Mouse (Mus musculus) kidney, postnatal 0 days (tissue): ENCODE results near the gene Zbtb11. TPM values are rescaled to one million over a fixed set of nuclear protein-coding genes. Genes with fewer than 3 reads are reported as not detected.
"Not testable (repeated sequence)": the region's sequence is repeated elsewhere in the genome, so short reads cannot be mapped to it uniquely, and the experiment has no call there.

ENCODE experiments used
- ATAC-seq: fragments of 200-750 bp; cut with Nextera tagmentation; replicated peaks from 2 replicates; pipeline ENCODE4 v1.8.0; 2017; ENCODE audit warnings: low read depth, moderate number of reproducible peaks, moderate TSS enrichment, moderate library complexity; ENCODE audit not compliant: low FRiP score
- DNase-seq: peaks from one replicate; pipeline ENCODE4 v3.0.0-alpha.2; 2016; ENCODE audit warnings: low spot score
- H3K27ac ChIP-seq: fragments of 300-500 bp; sonication (generic); 2 replicates; pipeline ENCODE4 v1.5.1; 2014; ENCODE audit warnings: mild to moderate bottlenecking
- H3K27me3 ChIP-seq: fragments of 300-500 bp; sonication (generic); 2 replicates; pipeline ENCODE4 v1.6.1; 2014; ENCODE audit warnings: low read length, mixed read lengths; ENCODE audit not compliant: insufficient read depth
- H3K36me3 ChIP-seq: fragments of 300-500 bp; sonication (generic); 2 replicates; pipeline ENCODE4 v1.6.1; 2014; ENCODE audit warnings: low read length, mixed read lengths; ENCODE audit not compliant: insufficient read depth
- H3K4me1 ChIP-seq: fragments of 300-500 bp; sonication (generic); replicated peaks from 2 replicates; pipeline ENCODE4 v1.6.1; 2014; ENCODE audit warnings: antibody characterized with exemption, low read length, mixed read lengths; ENCODE audit not compliant: insufficient read depth
- H3K4me2 ChIP-seq: fragments of 300-500 bp; sonication (generic); 2 replicates; pipeline ENCODE4 v1.6.1; 2014; ENCODE audit warnings: mild to moderate bottlenecking, low read length, moderate library complexity, mixed read lengths
- H3K4me3 ChIP-seq: fragments of 300-500 bp; sonication (generic); replicated peaks from 2 replicates; pipeline ENCODE4 v1.5.1; 2014; ENCODE audit warnings: low read depth, low read length
- H3K9ac ChIP-seq: fragments of 300-500 bp; sonication (generic); 2 replicates; pipeline ENCODE4 v1.6.1; 2014; ENCODE audit warnings: low read depth, low read length
- H3K9me3 ChIP-seq: fragments of 300-500 bp; sonication (generic); replicated peaks from 2 replicates; pipeline ENCODE4 v1.6.1; 2016; ENCODE audit warnings: low read length, inconsistent platforms, mixed read lengths
- CTCF ChIP-seq: IDR thresholded peaks from 2 replicates; pipeline ENCODE4 v1.5.1; 2016; ENCODE audit warnings: antibody characterized with exemption, low read depth, mild to moderate bottlenecking, moderate library complexity
- WGBS: fragments of 180-500 bp; shearing (Covaris S2); extraction: QIAGEN DNeasy Blood & Tissue Kit; methylation state at CpG from one replicate; pipeline ENCODE4 v1.1.7; 2014; 5-methylcytosine and 5-hydroxymethylcytosine counted together
- polyA plus RNA-seq: library from polyadenylated mRNA; unstranded; fragments of >200 nt; fragmentation: Nextera tagmentation; extraction: Ambion mirVana; gene quantifications from 2 replicates; pipeline ENCODE4 v1.2.1, GENCODE M21; 2015

The Zbtb11 gene
- polyA plus RNA-seq, 1 experiment from 2014 or later = 12.1 TPM

DNA sequence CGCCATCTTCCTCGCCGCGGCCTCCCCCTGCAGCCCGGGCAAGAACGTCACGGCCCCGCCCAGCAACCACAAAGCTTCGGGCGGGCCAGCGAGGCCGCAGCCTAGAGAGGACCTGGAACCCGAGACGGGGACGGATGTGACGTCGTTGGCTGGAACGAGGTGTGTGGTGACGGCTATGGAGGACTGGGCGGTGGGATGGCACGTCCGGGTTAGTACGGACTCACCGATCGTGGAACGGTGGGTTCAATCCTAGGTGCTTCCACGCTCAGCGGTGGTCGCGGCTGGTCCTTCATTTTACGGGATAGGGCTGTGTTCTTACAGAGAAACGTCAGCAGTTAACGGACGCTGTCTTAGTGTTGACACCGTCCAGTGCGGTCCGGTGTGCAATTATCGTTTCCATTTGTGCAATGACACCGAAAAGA lies 56.0 kb downstream of the Zbtb11 start, which contains the start of gene Pcnp:
Gene Pcnp (minus strand): TSS at position 79 of the 422 bp plus-strand sequence.
- peak; percentile 99 for DNase-seq
- Histone ChIP-seq H3K36me3 (peaks cover 16% of the 10 kb centered on the region), H3K9me3 (no peaks in the 10 kb centered on the region), H3K9ac (peak within 1 kb of the TSS; percentile 96), H3K27ac (peak within 1 kb of the TSS; percentile 94), H3K4me3 (peak within 1 kb of the TSS; percentile 92), H3K4me1 (peaks cover 8% of the 10 kb centered on the region; the same call in 1 of the 2 replicates), H3K27me3 (no peaks in the 10 kb centered on the region), H3K4me2 (peak within 1 kb of the TSS; percentile 81)
- peak; percentile 100 for ATAC-seq
- no peak for TF ChIP-seq CTCF
- WGBS = under 1% methylated on average over 38 of the region's 39 CpGs

DNA sequence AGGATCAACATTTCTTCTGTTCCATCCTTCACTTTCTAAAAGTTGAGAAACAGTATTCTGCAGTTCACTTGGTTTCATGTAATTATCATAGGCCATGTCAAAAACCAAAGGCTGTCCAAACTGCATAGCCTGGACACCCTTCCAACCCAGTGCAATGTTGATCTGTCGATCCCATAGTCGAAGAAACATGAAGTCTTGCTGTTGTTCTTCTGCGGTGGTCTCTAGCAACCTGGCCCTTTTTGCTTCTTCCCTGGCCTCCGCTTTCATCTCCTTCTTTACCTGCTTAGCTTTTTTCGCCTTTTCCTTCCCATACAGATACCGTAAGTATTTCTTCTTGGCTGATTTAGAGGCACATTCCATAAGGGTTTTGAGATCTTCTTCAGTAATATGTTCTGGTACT lies 60.9 kb downstream of the Zbtb11 start:
- Histone ChIP-seq H3K4me2 (no peak overlapping the region), H3K9me3 (no peaks in the 10 kb centered on the region), H3K27ac (no peak overlapping the region), H3K4me1 (no peaks in the 10 kb centered on the region), H3K36me3 (peaks cover 14% of the 10 kb centered on the region), H3K9ac (no peak overlapping the region), H3K4me3 (no peak overlapping the region), H3K27me3 (no peaks in the 10 kb centered on the region)
- no peak for TF ChIP-seq CTCF
- WGBS = 96% methylated on average over 6 of the region's 6 CpGs
- DNase-seq (no peak), ATAC-seq (no peak)

DNA sequence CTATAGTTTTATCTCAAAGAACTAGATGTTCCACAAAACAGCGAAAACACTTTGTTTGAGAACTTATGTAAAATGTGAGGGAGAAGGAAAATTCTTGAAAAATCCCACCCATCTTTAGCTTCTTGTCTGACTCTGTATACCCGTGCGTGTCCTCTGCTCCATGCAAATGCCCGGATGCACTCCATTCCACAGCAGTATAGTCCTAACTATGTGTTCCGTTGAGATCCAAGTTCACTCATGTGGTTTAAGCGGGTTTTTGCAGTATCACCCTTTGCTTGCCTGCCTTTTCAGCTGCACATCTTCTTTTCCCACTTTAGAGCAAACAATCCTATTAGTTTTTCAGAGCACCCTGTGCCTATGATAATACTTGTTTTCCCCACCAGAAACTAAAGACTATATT lies 62.8 kb downstream of the Zbtb11 start:
- peaks cover 14% of the 10 kb centered on the region for H3K36me3 ChIP-seq
- peak overlapping the region; percentile 73 for H3K4me3 ChIP-seq
- ATAC-seq (no peak), DNase-seq (no peak)
- H3K9me3 ChIP-seq = no peaks in the 10 kb centered on the region
- no peaks in the 10 kb centered on the region for H3K4me1 ChIP-seq
- no peak overlapping the region for H3K27ac ChIP-seq
- no peaks in the 10 kb centered on the region for H3K27me3 ChIP-seq
- H3K4me2 ChIP-seq = peak overlapping the region; percentile 63
- 52% methylated on average over 6 of the region's 6 CpGs for WGBS
- TF ChIP-seq CTCF = no peak
- peak overlapping the region; percentile 90; the same call in 1 of the 2 replicates for H3K9ac ChIP-seq

DNA sequence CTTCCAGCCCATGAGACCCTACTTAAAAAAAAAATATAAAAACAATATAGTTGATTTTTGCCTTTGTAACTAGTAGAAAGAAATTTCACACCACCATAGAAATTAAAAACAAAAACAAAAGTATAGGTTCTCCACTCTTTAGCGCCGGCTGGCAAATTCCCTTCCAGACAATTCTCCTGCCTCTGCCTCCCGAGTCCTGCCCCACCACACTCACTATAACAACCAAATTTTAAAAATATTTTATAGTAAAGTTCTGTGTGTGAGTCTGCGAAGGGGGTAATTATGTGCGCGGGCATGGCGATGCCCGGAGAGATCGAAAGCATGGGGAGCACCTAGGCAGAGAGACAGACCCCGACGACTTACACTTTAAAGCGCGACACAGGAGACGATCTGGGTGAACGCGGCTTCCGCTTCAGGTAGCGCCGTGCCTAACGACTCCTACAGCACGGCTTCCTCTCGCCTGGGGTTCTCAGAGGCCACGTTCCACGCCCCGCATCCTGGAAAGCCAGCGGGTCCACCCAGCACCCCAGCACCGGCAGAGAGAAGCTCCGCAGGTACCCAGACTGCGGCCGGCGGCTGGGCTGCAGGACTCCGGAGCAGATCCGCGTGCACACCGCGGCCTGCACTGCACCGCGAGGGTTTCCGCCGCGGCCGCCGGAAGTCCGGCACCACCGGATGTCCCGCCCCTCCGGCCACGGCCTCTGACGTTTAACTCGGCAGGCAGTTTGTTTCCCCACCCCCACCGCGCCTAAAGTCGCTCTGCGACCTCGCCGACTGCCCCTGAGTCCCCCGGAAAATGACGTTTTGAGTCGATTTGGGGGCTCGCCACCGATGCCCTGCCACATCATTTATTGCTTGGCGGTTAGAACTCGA lies 63.7 kb downstream of the Zbtb11 start, which contains the start of gene Trmt10c:
Gene Trmt10c (minus strand): TSS at position 682 of the 873 bp plus-strand sequence.
- Histone ChIP-seq H3K27ac (peak within 1 kb of the TSS; percentile 89), H3K9me3 (no peaks in the 10 kb centered on the region), H3K4me2 (peak within 1 kb of the TSS; percentile 63), H3K9ac (peak within 1 kb of the TSS; percentile 90), H3K4me1 (no peaks in the 10 kb centered on the region), H3K4me3 (peak within 1 kb of the TSS; percentile 73), H3K27me3 (no peaks in the 10 kb centered on the region), H3K36me3 (peaks cover 14% of the 10 kb centered on the region)
- ATAC-seq = peak; percentile 100
- no peak for TF ChIP-seq CTCF
- WGBS = under 1% methylated on average over 57 of the region's 63 CpGs
- DNase-seq = peak; percentile 94

DNA sequence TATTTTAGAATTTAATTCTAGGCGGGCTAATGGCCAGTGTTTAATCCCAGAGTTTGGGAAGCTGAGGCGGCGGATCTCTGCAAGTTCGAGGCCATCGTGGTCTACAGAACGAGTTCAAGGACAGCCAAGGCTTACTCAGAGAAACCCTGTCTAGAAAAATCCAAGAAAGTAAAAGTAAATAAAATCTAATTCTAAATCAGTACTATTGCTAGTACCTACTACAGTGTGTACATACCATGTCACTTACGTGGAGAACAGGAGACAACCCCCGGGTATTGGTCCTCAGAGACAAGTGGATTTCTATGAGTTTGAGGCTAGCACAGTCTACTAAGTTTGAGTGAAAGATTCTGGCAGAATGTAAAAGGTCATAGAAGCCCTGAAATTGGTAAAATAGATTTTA lies 64.4 kb downstream of the Zbtb11 start:
- WGBS = 33% methylated on average over 8 of the region's 8 CpGs
- no peak for TF ChIP-seq CTCF
- no peaks in the 10 kb centered on the region for H3K27me3 ChIP-seq
- H3K4me2 ChIP-seq = peak overlapping the region; percentile 63
- H3K9ac ChIP-seq = peak overlapping the region; percentile 90
- ATAC-seq (peak; percentile 21), DNase-seq (no peak)
- no peaks in the 10 kb centered on the region for H3K9me3 ChIP-seq
- H3K27ac ChIP-seq = peak overlapping the region; percentile 89
- peaks cover 12% of the 10 kb centered on the region for H3K36me3 ChIP-seq
- H3K4me3 ChIP-seq = peak overlapping the region; percentile 73
- H3K4me1 ChIP-seq = no peaks in the 10 kb centered on the region

DNA sequence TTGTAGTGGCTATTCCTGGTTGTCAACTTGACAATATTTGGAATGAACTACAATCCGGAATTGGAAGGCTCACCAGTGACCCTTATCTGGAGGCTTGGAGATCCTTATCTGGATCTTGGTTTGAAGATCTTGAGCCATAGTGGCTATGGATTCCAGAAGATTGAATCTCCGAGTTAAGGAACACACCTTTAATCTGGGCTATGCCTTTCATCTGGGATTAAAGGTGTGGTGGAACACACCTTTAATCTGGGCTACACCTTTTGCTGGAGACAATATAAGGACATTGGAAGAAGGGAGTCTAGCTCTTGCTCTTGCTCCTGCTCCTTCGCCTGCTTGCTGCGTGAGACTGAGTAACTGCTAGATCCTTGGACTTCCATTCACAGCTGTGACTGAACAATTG lies 74.4 kb downstream of the Zbtb11 start, which contains the start of gene Senp7:
Gene Senp7 (plus strand): TSS at position 301 of the 400 bp plus-strand sequence.
- H3K9me3 ChIP-seq, H3K4me2 ChIP-seq, H3K4me1 ChIP-seq, ATAC-seq, H3K4me3 ChIP-seq, H3K36me3 ChIP-seq, H3K9ac ChIP-seq, H3K27me3 ChIP-seq, H3K27ac ChIP-seq, DNase-seq: not testable (repeated sequence)
- no CpG with 5 or more reads among the region's 4 CpGs for WGBS
